Mouse (Mus musculus) spleen, adult 2 months (tissue): Measurements from ENCODE around the gene Cacna1c. TPM values are rescaled to one million over a fixed set of nuclear protein-coding genes. Genes with fewer than 3 reads are reported as not detected.

ENCODE experiments used
- DNase-seq, 2 experiments: peaks; one replicate each; pipeline versions ENCODE4 v3.0.0 to v3.0.0-alpha.2; 2012 to 2021; ENCODE audit warnings: low spot score in 2 of 2, low read depth in 1 of 2
- H3K27ac ChIP-seq: fragments of 200-500 bp; 2 replicates; pipeline ENCODE4 v1.5.1; 2012; ENCODE audit warnings: low read length, inconsistent platforms; ENCODE audit not compliant: insufficient read depth
- H3K27me3 ChIP-seq: fragments of 200-500 bp; 2 replicates; pipeline ENCODE4 v1.6.1; 2012; ENCODE audit warnings: mild to moderate bottlenecking, moderate library complexity, low read length, inconsistent platforms; ENCODE audit not compliant: control insufficient read depth, insufficient read depth
- H3K36me3 ChIP-seq: fragments of 200-500 bp; 2 replicates; pipeline ENCODE4 v1.6.1; 2012; ENCODE audit warnings: mild to moderate bottlenecking, low read length, inconsistent platforms; ENCODE audit not compliant: control insufficient read depth, insufficient read depth
- H3K4me1 ChIP-seq: fragments of 200-500 bp; 2 replicates; pipeline ENCODE4 v1.6.1; 2011; ENCODE audit warnings: inconsistent platforms; ENCODE audit not compliant: control insufficient read depth, insufficient read depth, insufficient read length
- H3K4me3 ChIP-seq: fragments of 200-500 bp; 2 replicates; pipeline ENCODE4 v1.5.1; 2011; ENCODE audit warnings: mild to moderate bottlenecking, inconsistent platforms; ENCODE audit not compliant: insufficient read depth, insufficient read length; ENCODE audit errors: extremely low read depth
- CTCF ChIP-seq: fragments of 200-500 bp; IDR thresholded peaks from 2 replicates; pipeline ENCODE4 v1.5.1; 2011; ENCODE audit warnings: mild to moderate bottlenecking, inconsistent platforms; ENCODE audit not compliant: insufficient read depth, insufficient read length, insufficient replicate concordance; ENCODE audit errors: extremely low read depth
- POLR2A ChIP-seq: fragments of 200-500 bp; IDR thresholded peaks from 2 replicates; pipeline ENCODE4 v1.6.1; 2011; ENCODE audit warnings: low read depth, low read length, inconsistent platforms
- WGBS: fragments of 180-500 bp; shearing (Covaris S2); methylation state at CpG from one replicate; pipeline ENCODE4 v1.1.7; 2018; 5-methylcytosine and 5-hydroxymethylcytosine counted together
- polyA plus RNA-seq: library from polyadenylated mRNA; depleted of rRNA; stranded (reverse); fragments of >200 nt; gene quantifications from 2 replicates; pipeline ENCODE4 v1.2.3, GENCODE M21; 2012

Gene Cacna1c
- polyA plus RNA-seq, 1 experiment: 1.1 TPM

- no peak for DNase-seq
- TF ChIP-seq CTCF (no peak), POLR2A (no peak)
- Histone ChIP-seq H3K4me1 (no peaks in the 10 kb centered on the region), H3K27me3 (no peaks in the 10 kb centered on the region), H3K36me3 (no peaks in the 10 kb centered on the region), H3K27ac (no peak overlapping the region), H3K4me3 (no peak overlapping the region)
- 83% methylated on average over 2 of the region's 2 CpGs for WGBS
Observed at GRCm38 (mm10) chr6:119037047-119037446, 159.2 kb downstream of the Cacna1c start.

DNA sequence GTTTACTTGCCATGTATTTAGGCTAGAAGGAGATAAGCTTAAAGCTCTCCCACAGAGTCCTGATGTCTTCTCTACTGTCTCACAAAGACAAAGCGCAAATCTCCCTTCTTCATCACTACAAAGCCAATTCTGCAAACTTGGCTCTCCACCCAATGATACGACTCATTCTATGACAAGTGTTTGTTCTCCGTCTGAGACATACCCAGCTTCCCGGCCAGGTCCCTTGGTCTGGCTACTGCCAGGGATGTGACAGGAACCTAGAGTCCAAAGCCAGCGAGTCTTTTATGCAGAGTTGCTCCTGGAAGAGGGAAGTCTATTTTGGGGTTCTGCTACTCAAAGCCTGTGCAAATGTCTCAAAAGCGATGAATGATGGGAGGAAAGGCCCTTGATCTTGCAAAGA, 160.9 kb downstream of the Cacna1c start:
- no peak overlapping the region for H3K4me3 ChIP-seq
- no peaks in the 10 kb centered on the region for H3K4me1 ChIP-seq
- H3K36me3 ChIP-seq: no peaks in the 10 kb centered on the region
- no peak overlapping the region for H3K27ac ChIP-seq
- 80% methylated on average over 6 of the region's 6 CpGs for WGBS
- no peaks in the 10 kb centered on the region for H3K27me3 ChIP-seq
- DNase-seq: no peak
- no peak for TF ChIP-seq POLR2A
- no peak for TF ChIP-seq CTCF

GRCm38 (mm10) chr6:119034947-119035346, 161.3 kb downstream of the Cacna1c start:
- no peaks in the 10 kb centered on the region for H3K27me3 ChIP-seq
- no peak overlapping the region for H3K27ac ChIP-seq
- TF ChIP-seq POLR2A (no peak), CTCF (no peak)
- no peak for DNase-seq
- H3K36me3 ChIP-seq: no peaks in the 10 kb centered on the region
- 95% methylated on average over 2 of the region's 2 CpGs for WGBS
- H3K4me3 ChIP-seq: no peak overlapping the region
- no peaks in the 10 kb centered on the region for H3K4me1 ChIP-seq

DNA sequence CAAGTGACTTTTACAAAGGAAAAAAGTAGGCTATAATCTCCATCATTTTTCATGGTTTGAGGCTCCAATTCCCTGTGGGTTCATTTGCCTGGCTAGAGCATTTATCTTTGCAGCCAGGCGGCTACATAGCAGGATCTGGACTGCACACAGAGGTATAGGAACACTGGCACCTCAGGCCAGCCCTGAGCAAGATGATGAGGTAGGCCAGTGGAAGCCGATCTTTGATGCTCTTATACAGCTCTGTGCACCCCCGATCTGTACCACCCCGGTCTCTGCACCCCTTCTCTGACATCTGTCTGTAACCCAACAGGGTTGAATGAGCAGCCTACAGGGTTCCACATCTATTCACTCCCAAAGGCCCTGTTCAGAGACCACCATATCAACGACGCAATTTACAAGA, 168.3 kb downstream of the Cacna1c start:
- Histone ChIP-seq H3K4me3 (no peak overlapping the region), H3K36me3 (no peaks in the 10 kb centered on the region), H3K27me3 (no peaks in the 10 kb centered on the region), H3K27ac (no peak overlapping the region), H3K4me1 (no peaks in the 10 kb centered on the region)
- DNase-seq: no peak
- TF ChIP-seq CTCF (no peak), POLR2A (no peak)
- WGBS: 88% methylated on average over 6 of the region's 6 CpGs

DNA sequence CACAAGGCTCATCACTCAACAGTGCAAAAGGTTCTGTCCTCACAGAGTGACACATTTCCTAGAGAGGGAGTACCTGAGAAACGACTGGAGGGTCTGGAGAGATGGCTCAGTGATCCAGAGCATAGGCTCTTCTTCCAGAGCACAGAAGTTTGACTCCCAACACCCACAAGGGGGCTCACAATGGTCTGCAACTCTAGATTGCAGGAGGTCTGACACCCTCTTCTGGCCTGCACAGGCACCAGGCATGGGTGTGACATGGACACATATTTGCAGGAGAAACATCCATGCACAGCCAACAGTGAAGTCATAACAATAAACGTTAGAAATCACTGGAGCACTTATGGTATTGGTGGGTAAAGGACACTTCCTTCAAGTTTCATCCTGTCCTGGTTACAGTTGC, 173.4 kb downstream of the Cacna1c start:
- 59% methylated on average over 2 of the region's 2 CpGs for WGBS
- no peaks in the 10 kb centered on the region for H3K4me1 ChIP-seq
- H3K36me3 ChIP-seq: no peaks in the 10 kb centered on the region
- no peaks in the 10 kb centered on the region for H3K27me3 ChIP-seq
- H3K27ac ChIP-seq: no peak overlapping the region
- H3K4me3 ChIP-seq: no peak overlapping the region
- TF ChIP-seq CTCF (no peak), POLR2A (no peak)
- DNase-seq: no peak

DNA sequence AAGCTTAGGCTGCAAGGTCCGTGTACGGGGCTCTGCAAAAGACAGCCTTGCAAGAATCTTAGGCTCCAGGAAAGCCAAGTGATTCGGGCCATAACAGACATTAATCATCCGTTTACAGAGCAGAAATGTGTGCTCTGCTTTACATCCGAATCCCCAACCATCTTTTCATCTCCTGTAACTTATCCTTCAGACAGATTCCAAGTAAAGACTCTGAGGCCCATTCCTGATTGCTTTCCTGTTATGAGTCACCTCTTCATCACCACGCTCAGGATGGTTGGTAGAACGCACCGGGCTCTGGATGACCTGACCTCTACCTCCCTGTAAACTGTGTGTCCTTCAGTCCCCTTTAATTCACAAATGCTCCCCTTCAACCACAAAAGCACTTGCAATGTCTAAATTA, 175.0 kb downstream of the Cacna1c start:
- no peaks in the 10 kb centered on the region for H3K4me1 ChIP-seq
- H3K27ac ChIP-seq: no peak overlapping the region
- H3K36me3 ChIP-seq: no peaks in the 10 kb centered on the region
- TF ChIP-seq POLR2A: no peak
- no peak overlapping the region for H3K4me3 ChIP-seq
- WGBS: 86% methylated on average over 8 of the region's 8 CpGs
- no peaks in the 10 kb centered on the region for H3K27me3 ChIP-seq
- DNase-seq: no peak

DNA sequence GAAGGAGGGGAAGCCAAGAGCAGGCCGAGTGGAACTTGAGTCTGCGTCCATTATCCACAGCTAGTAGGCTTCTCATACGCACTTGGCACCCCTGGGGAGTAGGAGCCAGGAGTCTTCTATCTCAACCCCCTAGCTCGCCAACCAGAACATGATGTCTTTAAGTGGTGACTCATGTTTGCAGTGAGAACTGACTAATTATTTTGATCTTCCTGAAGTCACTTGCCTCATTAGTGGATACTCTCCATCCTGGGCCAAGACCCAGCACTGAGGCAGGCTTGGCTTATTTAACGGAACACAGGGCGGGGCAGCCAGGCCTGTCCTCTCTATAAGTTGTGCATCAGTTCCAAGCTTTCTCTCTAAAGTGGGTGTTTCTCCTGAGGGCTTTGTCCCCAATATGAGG, 177.3 kb downstream of the Cacna1c start:
- Histone ChIP-seq H3K4me3 (no peak overlapping the region), H3K36me3 (no peaks in the 10 kb centered on the region), H3K27ac (no peak overlapping the region), H3K27me3 (no peaks in the 10 kb centered on the region), H3K4me1 (no peaks in the 10 kb centered on the region)
- WGBS: 87% methylated on average over 6 of the region's 6 CpGs
- DNase-seq: no peak
- TF ChIP-seq POLR2A (no peak), CTCF (no peak)
